Mouse (Mus musculus): ENCODE data around the gene Cd300ld5. TPM values are rescaled to one million over a fixed set of nuclear protein-coding genes. Genes with fewer than 3 reads are reported as not detected.

Cd300ld5 gene
- not detected for polyA plus RNA-seq (2014; fragmentation: Illumina TruSeq; extraction: RNeasy Lipid Tissue Mini Kit (QIAGEN cat#74804); ENCODE audit: low replicate concordance)

DNA sequence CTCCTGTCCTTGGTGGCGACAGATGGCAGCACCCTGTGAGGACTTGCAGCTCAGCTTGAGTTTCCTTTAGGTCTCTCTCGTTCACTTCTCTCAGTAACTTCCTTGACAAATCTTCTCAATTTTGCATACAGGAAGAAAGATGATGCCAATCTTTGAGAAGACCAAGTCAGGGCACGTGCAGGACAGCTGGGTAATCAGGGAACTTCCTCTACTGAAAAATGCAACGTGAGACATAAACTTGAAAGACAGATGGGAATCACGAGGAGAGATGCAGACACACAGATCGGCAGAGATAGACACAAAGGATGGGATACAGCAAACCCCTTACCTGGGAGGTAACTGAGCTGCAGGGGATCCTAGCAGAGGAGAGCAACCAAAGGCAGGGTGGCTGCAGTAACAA, at the start of gene Cd300ld5:
TSS of gene Cd300ld5 (minus strand) at position 101 of the 400 bp plus-strand sequence.

DNA sequence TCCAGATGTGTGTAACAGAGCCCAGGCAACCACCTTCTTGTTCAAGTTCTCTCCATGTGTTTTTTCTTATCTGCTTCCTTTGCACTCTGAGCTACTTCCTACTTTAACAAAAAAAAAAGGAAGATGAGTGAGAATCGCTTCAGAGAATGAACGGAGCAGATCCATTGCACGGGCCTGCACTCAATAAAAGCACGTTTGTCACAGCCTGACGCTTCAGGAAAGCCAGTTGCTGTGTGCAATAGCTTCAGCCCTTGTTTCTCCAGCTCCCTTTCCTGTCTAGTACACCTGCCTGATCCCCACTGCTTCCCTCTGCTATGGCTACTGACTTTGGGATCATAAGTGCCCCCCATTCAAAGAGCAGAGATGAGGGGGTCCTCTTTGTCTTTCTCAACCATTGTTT, 24.5 kb upstream of the Cd300ld5 start, which contains the start of gene Cd300e:
TSS of gene Cd300e (minus strand) at position 101 of the 400 bp plus-strand sequence.

DNA sequence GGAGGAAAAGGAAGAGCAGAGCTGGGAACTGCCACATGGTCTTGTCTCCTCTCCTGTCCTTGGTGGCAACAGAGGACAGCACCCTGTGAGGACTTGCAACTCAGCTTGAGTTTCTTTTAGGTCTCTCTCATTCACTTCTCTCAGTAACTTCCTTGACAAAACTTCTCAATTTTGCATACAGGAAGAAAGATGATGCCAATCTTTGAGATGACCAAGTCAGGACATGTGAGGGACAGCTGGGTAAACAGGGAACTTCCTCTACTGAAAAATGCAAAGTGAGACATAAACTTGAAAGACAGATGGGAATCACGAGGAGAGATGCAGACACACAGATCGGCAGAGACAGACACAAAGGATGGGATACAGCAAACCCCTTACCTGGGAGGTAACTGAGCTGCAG, 10.7 kb upstream of the Cd300ld5 start, which contains the start of gene Cd300ld3:
TSS of gene Cd300ld3 (minus strand) at position 151 of the 400 bp plus-strand sequence.

DNA sequence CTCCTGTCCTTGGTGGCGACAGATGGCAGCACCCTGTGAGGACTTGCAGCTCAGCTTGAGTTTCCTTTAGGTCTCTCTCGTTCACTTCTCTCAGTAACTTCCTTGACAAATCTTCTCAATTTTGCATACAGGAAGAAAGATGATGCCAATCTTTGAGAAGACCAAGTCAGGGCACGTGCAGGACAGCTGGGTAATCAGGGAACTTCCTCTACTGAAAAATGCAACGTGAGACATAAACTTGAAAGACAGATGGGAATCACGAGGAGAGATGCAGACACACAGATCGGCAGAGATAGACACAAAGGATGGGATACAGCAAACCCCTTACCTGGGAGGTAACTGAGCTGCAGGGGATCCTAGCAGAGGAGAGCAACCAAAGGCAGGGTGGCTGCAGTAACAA, 10.7 kb downstream of the Cd300ld5 start, which contains the start of gene Cd300ld4:
TSS of gene Cd300ld4 (minus strand) at position 101 of the 400 bp plus-strand sequence.

DNA sequence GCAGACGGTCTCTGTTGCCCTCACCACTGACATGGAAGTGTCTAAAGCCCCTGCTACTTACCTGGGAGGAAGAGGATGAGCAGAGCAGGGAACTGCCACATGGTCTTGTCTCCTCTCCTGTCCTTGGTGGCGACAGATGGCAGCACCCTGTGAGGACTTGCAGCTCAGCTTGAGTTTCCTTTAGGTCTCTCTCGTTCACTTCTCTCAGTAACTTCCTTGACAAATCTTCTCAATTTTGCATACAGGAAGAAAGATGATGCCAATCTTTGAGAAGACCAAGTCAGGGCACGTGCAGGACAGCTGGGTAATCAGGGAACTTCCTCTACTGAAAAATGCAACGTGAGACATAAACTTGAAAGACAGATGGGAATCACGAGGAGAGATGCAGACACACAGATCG, 21.5 kb downstream of the Cd300ld5 start, which contains the start of gene Cd300ld2:
TSS of gene Cd300ld2 (minus strand) at position 101 of the 400 bp plus-strand sequence.

DNA sequence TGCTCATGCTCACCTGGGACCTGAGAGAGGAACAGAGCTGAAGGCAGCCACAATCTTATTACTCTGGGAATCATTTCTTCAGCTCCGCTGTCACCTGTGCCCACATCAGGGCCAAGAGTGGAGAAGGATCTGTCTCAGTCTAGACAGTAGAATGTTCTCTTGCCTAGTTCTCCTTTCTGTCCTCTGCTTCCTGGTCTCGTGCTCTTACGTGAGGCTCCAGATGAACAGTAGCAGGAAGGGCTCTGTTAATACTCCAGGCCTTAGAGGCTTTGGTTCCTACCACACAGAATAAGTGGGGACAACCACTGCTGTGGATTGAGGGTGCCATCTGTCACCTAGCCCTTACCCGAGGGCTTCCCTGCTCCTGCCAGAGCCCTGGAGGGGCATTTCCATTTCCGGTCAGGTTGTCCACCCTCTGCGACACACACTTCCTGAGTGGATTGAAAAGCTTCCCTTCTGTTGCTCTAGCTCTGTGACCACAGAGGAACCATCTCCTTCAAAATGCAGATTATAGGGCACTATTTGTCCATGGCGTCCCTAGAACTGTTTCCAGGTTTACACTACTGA, 36.0 kb downstream of the Cd300ld5 start, which contains the start of gene Cd300c2:
TSS of gene Cd300c2 (minus strand) at position 407 of the 567 bp plus-strand sequence.

DNA sequence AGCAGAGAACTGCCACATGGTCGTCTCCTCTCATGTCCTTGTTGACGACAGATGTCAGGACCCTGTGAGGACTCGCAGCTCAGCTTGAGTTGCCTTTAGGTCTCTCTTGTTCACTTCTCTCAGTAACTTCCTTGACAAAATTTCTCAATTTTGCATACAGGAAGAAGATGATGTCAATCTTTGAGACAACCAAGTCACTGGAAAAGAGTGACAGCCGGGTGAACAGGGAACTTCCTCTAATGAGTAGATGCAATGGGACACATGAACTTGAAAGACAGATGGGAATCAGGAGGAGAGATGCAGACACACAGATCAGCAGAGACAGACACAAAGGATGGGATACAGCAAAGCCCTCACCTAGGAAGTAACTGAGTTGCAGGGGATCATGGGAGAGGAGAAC, 47.8 kb downstream of the Cd300ld5 start, which contains the start of gene Cd300ld:
TSS of gene Cd300ld (minus strand) at position 130 of the 400 bp plus-strand sequence.

Other genes with a start within 250 kb of the Cd300ld5 start
- not detected for gene Btbd17, start 241.8 kb downstream of the Cd300ld5 start, polyA plus RNA-seq (2014; fragmentation: Illumina TruSeq; extraction: RNeasy Lipid Tissue Mini Kit (QIAGEN cat#74804); ENCODE audit: low replicate concordance)
- gene Gpr142, start 238.8 kb downstream of the Cd300ld5 start, polyA plus RNA-seq (2014; fragmentation: Illumina TruSeq; extraction: RNeasy Lipid Tissue Mini Kit (QIAGEN cat#74804); ENCODE audit: low replicate concordance), result not detected
- gene Gprc5c, start 186.6 kb downstream of the Cd300ld5 start, polyA plus RNA-seq (2014; fragmentation: Illumina TruSeq; extraction: RNeasy Lipid Tissue Mini Kit (QIAGEN cat#74804); ENCODE audit: low replicate concordance), result 0.33 TPM
- 6.1 TPM for gene Cd300a, start 147.7 kb downstream of the Cd300ld5 start, polyA plus RNA-seq (2014; fragmentation: Illumina TruSeq; extraction: RNeasy Lipid Tissue Mini Kit (QIAGEN cat#74804); ENCODE audit: low replicate concordance)
- not detected for gene Cd300lb, start 103.4 kb downstream of the Cd300ld5 start, polyA plus RNA-seq (2014; fragmentation: Illumina TruSeq; extraction: RNeasy Lipid Tissue Mini Kit (QIAGEN cat#74804); ENCODE audit: low replicate concordance)
- gene Cd300c, start 68.6 kb downstream of the Cd300ld5 start, polyA plus RNA-seq (2014; fragmentation: Illumina TruSeq; extraction: RNeasy Lipid Tissue Mini Kit (QIAGEN cat#74804); ENCODE audit: low replicate concordance), result not detected
- gene Cd300ld, start 47.8 kb downstream of the Cd300ld5 start, polyA plus RNA-seq (2014; fragmentation: Illumina TruSeq; extraction: RNeasy Lipid Tissue Mini Kit (QIAGEN cat#74804); ENCODE audit: low replicate concordance), result 1.8 TPM
- gene Cd300c2, start 35.9 kb downstream of the Cd300ld5 start, polyA plus RNA-seq (2014; fragmentation: Illumina TruSeq; extraction: RNeasy Lipid Tissue Mini Kit (QIAGEN cat#74804); ENCODE audit: low replicate concordance), result 0.67 TPM
- gene Cd300ld2, start 21.6 kb downstream of the Cd300ld5 start, polyA plus RNA-seq (2014; fragmentation: Illumina TruSeq; extraction: RNeasy Lipid Tissue Mini Kit (QIAGEN cat#74804); ENCODE audit: low replicate concordance), result not detected
- not detected for gene Cd300ld4, start 10.8 kb downstream of the Cd300ld5 start, polyA plus RNA-seq (2014; fragmentation: Illumina TruSeq; extraction: RNeasy Lipid Tissue Mini Kit (QIAGEN cat#74804); ENCODE audit: low replicate concordance)
- not detected for gene Cd300ld3, start 10.6 kb upstream of the Cd300ld5 start, polyA plus RNA-seq (2014; fragmentation: Illumina TruSeq; extraction: RNeasy Lipid Tissue Mini Kit (QIAGEN cat#74804); ENCODE audit: low replicate concordance)
- 0.59 TPM for gene Cd300e, start 24.4 kb upstream of the Cd300ld5 start, polyA plus RNA-seq (2014; fragmentation: Illumina TruSeq; extraction: RNeasy Lipid Tissue Mini Kit (QIAGEN cat#74804); ENCODE audit: low replicate concordance)
- 1.3 TPM for gene Rab37, start 53.7 kb upstream of the Cd300ld5 start, polyA plus RNA-seq (2014; fragmentation: Illumina TruSeq; extraction: RNeasy Lipid Tissue Mini Kit (QIAGEN cat#74804); ENCODE audit: low replicate concordance)
- gene Cd300lf, start 96.2 kb upstream of the Cd300ld5 start, polyA plus RNA-seq (2014; fragmentation: Illumina TruSeq; extraction: RNeasy Lipid Tissue Mini Kit (QIAGEN cat#74804); ENCODE audit: low replicate concordance), result 3.8 TPM
- 85.9 TPM for gene Slc9a3r1, start 125.6 kb upstream of the Cd300ld5 start, polyA plus RNA-seq (2014; fragmentation: Illumina TruSeq; extraction: RNeasy Lipid Tissue Mini Kit (QIAGEN cat#74804); ENCODE audit: low replicate concordance)
- 0.26 TPM for gene Tmem104, start 149.7 kb upstream of the Cd300ld5 start, polyA plus RNA-seq (2014; fragmentation: Illumina TruSeq; extraction: RNeasy Lipid Tissue Mini Kit (QIAGEN cat#74804); ENCODE audit: low replicate concordance)
- not detected for gene Nat9, start 150.1 kb upstream of the Cd300ld5 start, polyA plus RNA-seq (2014; fragmentation: Illumina TruSeq; extraction: RNeasy Lipid Tissue Mini Kit (QIAGEN cat#74804); ENCODE audit: low replicate concordance)
- gene Grin2c, start 229.5 kb upstream of the Cd300ld5 start, polyA plus RNA-seq (2014; fragmentation: Illumina TruSeq; extraction: RNeasy Lipid Tissue Mini Kit (QIAGEN cat#74804); ENCODE audit: low replicate concordance), result not detected
- gene Fdxr, start 239.3 kb upstream of the Cd300ld5 start, polyA plus RNA-seq (2014; fragmentation: Illumina TruSeq; extraction: RNeasy Lipid Tissue Mini Kit (QIAGEN cat#74804); ENCODE audit: low replicate concordance), result 2.0 TPM

Data from small intestine, adult 10 weeks (tissue).